Mouse (Mus musculus): Measurements from ENCODE around the gene Stat3. TPM values are rescaled to one million over a fixed set of nuclear protein-coding genes. Genes with fewer than 3 reads are reported as not detected.

Stat3 gene
- total and polyA plus RNA-seq, 3 experiments, result 35.9 to 69.2 (median 51.1) TPM

- Histone ChIP-seq H3K4me2 (ENCODE audit: insufficient read depth, low read depth, poor library complexity, severe bottlenecking) (no peak overlapping the region), H3K9me3 (replicated peaks; ENCODE audit: low read length) (no peaks in the 10 kb centered on the region), H3K4me3 (replicated peaks in 1 of 3; ENCODE audit: low read depth in 2 of 3, low read length in 2 of 3, poor library complexity in 1 of 3) (no peak overlapping the region), H3K36me3 (replicated peaks in 1 of 2; ENCODE audit: control insufficient read depth in 1 of 2, insufficient read depth in 1 of 2, low read length in 1 of 2) (peaks cover 0 to 5% of the 10 kb centered on the region in 2 experiments), H3K9ac (ENCODE audit: insufficient read depth, low read depth) (no peak overlapping the region), H3K79me2 (replicated peaks; ENCODE audit: control insufficient read depth, extremely low read depth, insufficient read depth, poor library complexity, severe bottlenecking) (peaks cover 31% of the 10 kb centered on the region), H3K4me1 (ENCODE audit: control insufficient read depth in 1 of 2, insufficient read depth in 2 of 2) (peaks cover 10 to 54% of the 10 kb centered on the region in 2 experiments), H3K27me3 (replicated peaks) (peaks cover 5% of the 10 kb centered on the region), H3K27ac (ENCODE audit: insufficient read depth, low read depth) (no peak overlapping the region)
- in situ Hi-C loops (cut with MboI; ENCODE audit: low pct_ligation_motif_present, low pct_unique_long_range_greater_than_20kb, low sequenced_read_pairs) (no loop called here), dilution Hi-C loops (cut with MboI; ENCODE audit: extremely low pct_ligation_motif_present, extremely low pct_unique_long_range_greater_than_20kb, low sequenced_read_pairs) (no loop called here)
- no peak for DNase-seq (ENCODE audit: extremely low read depth)
- TF ChIP-seq RAD21 (IDR thresholded peaks at IDR 0.05; ENCODE audit: low read depth, low read length), result no peak
- TF ChIP-seq ZKSCAN1 (IDR thresholded peaks at IDR 0.05; ENCODE audit: borderline replicate concordance, low read depth, low read length), result no peak
- TF ChIP-seq CHD1 (IDR thresholded peaks at IDR 0.05; ENCODE audit: low read depth, low read length), result no peak
- no peak for TF ChIP-seq ETS1 (conservative IDR thresholded peaks at IDR 0.05; ENCODE audit: low read depth, low read length)
- no peak for TF ChIP-seq JUND (conservative IDR thresholded peaks at IDR 0.05; ENCODE audit: low read depth, low read length)
These were observed 93.5 kb downstream of the Stat3 start for GRCm38 (mm10) chr11:100845793-100846192.

GRCm38 (mm10) chr11:100844121-100844520, 95.2 kb downstream of the Stat3 start:
- in situ Hi-C loops (cut with MboI; ENCODE audit: low pct_ligation_motif_present, low pct_unique_long_range_greater_than_20kb, low sequenced_read_pairs), result no loop called here
- H3K27me3 ChIP-seq (replicated peaks), result no peaks in the 10 kb centered on the region
- H3K4me2 ChIP-seq (ENCODE audit: insufficient read depth, low read depth, poor library complexity, severe bottlenecking), result no peak overlapping the region
- TF ChIP-seq CHD1 (IDR thresholded peaks at IDR 0.05; ENCODE audit: low read depth, low read length) (0 out of 2 replicates have a peak, but pooled peaks have one; percentile 39), JUN (IDR thresholded peaks at IDR 0.05; ENCODE audit: insufficient read depth, low read depth, low read length) (no peak), ETS1 (conservative IDR thresholded peaks at IDR 0.05; ENCODE audit: low read depth, low read length) (peak; percentile 19; the same call in 1 of the 2 replicates), POLR2AphosphoS2 (IDR thresholded peaks at IDR 0.05; ENCODE audit: low read depth, low read length) (no peak), ZNF384 (IDR thresholded peaks at IDR 0.05; ENCODE audit: low read depth, low read length) (peak; percentile 76), GABPA (IDR thresholded peaks at IDR 0.05; ENCODE audit: insufficient replicate concordance, low read depth, low read length) (no peak), ZKSCAN1 (IDR thresholded peaks at IDR 0.05; ENCODE audit: borderline replicate concordance, low read depth, low read length) (no peak), IRF4 (IDR thresholded peaks at IDR 0.05; ENCODE audit: low read depth, low read length) (peak; percentile 51; the same call in 1 of the 2 replicates), ELF1 (IDR thresholded peaks at IDR 0.05; ENCODE audit: low read depth, low read length) (no peak), ZC3H11A (IDR thresholded peaks at IDR 0.05; ENCODE audit: low read depth, low read length) (no peak)
- peaks cover 10 to 52% of the 10 kb centered on the region in 2 experiments for H3K4me1 ChIP-seq (ENCODE audit: control insufficient read depth in 1 of 2, insufficient read depth in 2 of 2)
- H3K9ac ChIP-seq (ENCODE audit: insufficient read depth, low read depth), result no peak overlapping the region
- peaks cover 31% of the 10 kb centered on the region for H3K79me2 ChIP-seq (replicated peaks; ENCODE audit: control insufficient read depth, extremely low read depth, insufficient read depth, poor library complexity, severe bottlenecking)
- DNase-seq (ENCODE audit: extremely low read depth), result no peak
- dilution Hi-C loops (cut with MboI; ENCODE audit: extremely low pct_ligation_motif_present, extremely low pct_unique_long_range_greater_than_20kb, low sequenced_read_pairs), result no loop called here
- peaks cover 0 to 5% of the 10 kb centered on the region in 2 experiments for H3K36me3 ChIP-seq (replicated peaks in 1 of 2; ENCODE audit: control insufficient read depth in 1 of 2, insufficient read depth in 1 of 2, low read length in 1 of 2)
- H3K27ac ChIP-seq (ENCODE audit: insufficient read depth, low read depth), result no peak overlapping the region
- H3K9me3 ChIP-seq (replicated peaks; ENCODE audit: low read length), result no peaks in the 10 kb centered on the region
- H3K4me3 ChIP-seq (replicated peaks in 1 of 3; ENCODE audit: low read depth in 2 of 3, low read length in 2 of 3, poor library complexity in 1 of 3), result no peak overlapping the region

All from CH12.LX (cell line).